ENCODE assay signal across 9 mouse cellular contexts in the genomic region with DNA sequence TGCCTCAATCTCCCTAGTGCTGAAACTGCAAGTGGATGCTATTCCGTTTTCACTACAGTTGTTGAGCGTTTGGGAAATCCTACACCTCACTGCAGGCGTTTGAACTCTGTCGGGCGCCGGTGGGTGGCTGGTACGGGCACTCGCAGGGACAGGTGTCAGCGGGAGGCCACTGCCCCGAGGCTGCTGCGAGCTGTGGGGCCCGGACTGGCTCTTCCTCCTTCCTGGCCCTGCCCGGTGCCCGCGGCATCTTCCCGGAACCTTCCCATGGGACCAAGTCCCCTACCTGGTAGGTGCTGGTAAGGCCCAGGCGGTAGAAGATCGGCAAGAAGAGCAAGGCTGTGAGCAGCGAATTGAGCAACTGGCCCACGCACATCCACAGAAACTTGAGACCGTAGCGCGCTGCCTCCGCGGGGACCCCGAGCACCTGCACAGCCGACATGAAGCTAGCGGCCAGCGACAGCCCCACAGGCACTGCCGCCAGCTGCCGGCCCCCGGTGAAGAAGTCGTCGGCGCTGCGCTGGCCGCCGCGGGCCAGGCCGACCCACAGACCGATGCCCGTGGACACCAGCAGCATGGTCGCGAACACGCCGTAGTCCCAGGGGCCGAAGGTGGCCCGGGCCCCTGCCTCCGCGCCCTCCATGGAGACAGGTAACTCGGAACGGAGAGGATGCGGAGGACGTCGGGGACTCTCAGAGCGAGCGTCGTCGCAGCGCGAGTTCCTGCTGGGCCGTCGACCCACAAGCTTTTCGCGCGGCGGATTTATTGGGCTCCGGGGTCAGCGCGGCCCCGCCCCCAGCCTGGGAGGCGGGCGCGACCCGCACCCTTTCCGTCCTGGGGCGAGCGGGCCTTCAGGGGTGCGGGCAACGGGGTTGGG. TPM values are rescaled to one million over a fixed set of nuclear protein-coding genes. Genes with fewer than 3 reads are reported as not detected.
DNase-seq lines count a peak whose midpoint lies in the region; ATAC-seq and TF ChIP-seq lines count a peak whose summit lies in the region.
"Had no signal": no experiment of that assay in that cellular context is flagged by ENCODE, and none has a peak within 500 bp of the region (broad histone marks: within the 10 kb centered on the region; RNA-seq: fewer than 3 reads in every experiment).

Gene Slc5a5, minus strand, starts transcription at position 736 of the 874 bp plus-strand sequence.

- no peak for TF ChIP-seq POLR2A in lung, adult 2 months (IDR thresholded peaks at IDR 0.05; ENCODE audit: borderline replicate concordance, extremely low read depth, low read depth, low read length)

- H3K9me3 ChIP-seq in lung, embryonic 14.5 days (ENCODE audit: low read depth, low read length): no peaks in the 10 kb centered on the region
- H3K9me3 ChIP-seq in forebrain, embryonic 12.5 days: no peaks in the 10 kb centered on the region
- no peaks in the 10 kb centered on the region for H3K9me3 ChIP-seq in limb, embryonic 11.5 days (ENCODE audit: control insufficient read depth, low read length)

- ATAC-seq in lung, embryonic 14.5 days (ENCODE audit: insufficient read depth): no peak
- ATAC-seq in forebrain, embryonic 12.5 days (ENCODE audit: low FRiP score): no peak
- ATAC-seq in limb, embryonic 11.5 days (ENCODE audit: insufficient number of reproducible peaks, low FRiP score, low TSS enrichment, low read depth): no peak
- ATAC-seq: inflammation-experienced regulatory T-cells, adult 6 months had no signal

- peaks cover 32% of the 10 kb centered on the region for H3K36me3 ChIP-seq in lung, embryonic 14.5 days (ENCODE audit: insufficient read depth)
- H3K36me3 ChIP-seq in forebrain, embryonic 12.5 days (replicated peaks): peaks cover 32% of the 10 kb centered on the region
- peaks cover 12% of the 10 kb centered on the region for H3K36me3 ChIP-seq in limb, embryonic 11.5 days (ENCODE audit: control insufficient read depth, insufficient read depth, low read length)

- H3K27ac ChIP-seq in lung, embryonic 14.5 days (ENCODE audit: low read depth): no peak within 1 kb of the TSS
- no peak within 1 kb of the TSS for H3K27ac ChIP-seq in forebrain, embryonic 12.5 days
- no peak within 1 kb of the TSS for H3K27ac ChIP-seq in limb, embryonic 11.5 days (replicated peaks; ENCODE audit: low read depth, low read length)

- H3K4me1 ChIP-seq in lung, embryonic 14.5 days (ENCODE audit: insufficient read depth): no peaks in the 10 kb centered on the region
- H3K4me1 ChIP-seq in lung, adult 2 months (ENCODE audit: control insufficient read depth, insufficient read depth, low read length): peaks cover 3% of the 10 kb centered on the region
- H3K4me1 ChIP-seq in forebrain, embryonic 12.5 days: peaks cover 28% of the 10 kb centered on the region
- peaks cover 12% of the 10 kb centered on the region for H3K4me1 ChIP-seq in limb, embryonic 11.5 days (ENCODE audit: control insufficient read depth, insufficient read depth, low read length)

- peak within 1 kb of the TSS; percentile 15; the same call in 1 of the 2 replicates for H3K9ac ChIP-seq in lung, embryonic 14.5 days
- peak within 1 kb of the TSS; percentile 42 for H3K9ac ChIP-seq in forebrain, embryonic 12.5 days
- no peak within 1 kb of the TSS for H3K9ac ChIP-seq in limb, embryonic 11.5 days (ENCODE audit: low read length)

- peak within 1 kb of the TSS; percentile 25 for H3K4me3 ChIP-seq in lung, embryonic 14.5 days (ENCODE audit: low read depth, low read length)
- H3K4me3 ChIP-seq in lung, adult 2 months (replicated peaks; ENCODE audit: extremely low read depth, low read depth, low read length): no peak within 1 kb of the TSS
- peak within 1 kb of the TSS; percentile 31 for H3K4me3 ChIP-seq in forebrain, embryonic 12.5 days (replicated peaks)
- H3K4me3 ChIP-seq in limb, embryonic 11.5 days (ENCODE audit: low read depth, low read length): peak within 1 kb of the TSS; percentile 17

- H3K4me2 ChIP-seq in lung, embryonic 14.5 days: peak within 1 kb of the TSS; percentile 49
- H3K4me2 ChIP-seq in forebrain, embryonic 12.5 days: peak within 1 kb of the TSS; percentile 43
- peak within 1 kb of the TSS; percentile 31 for H3K4me2 ChIP-seq in limb, embryonic 11.5 days (ENCODE audit: low read depth, severe bottlenecking)

- DNase-seq in lung, embryonic 14.5 days: peak; percentile 38
- DNase-seq in lung, adult 2 months: no peak
- peak; percentile 55 for DNase-seq in limb, embryonic 11.5 days (ENCODE audit: low spot score)
- peak; percentile 34 for DNase-seq in retina, embryonic 14.5 days (ENCODE audit: low spot score)
- no peak for DNase-seq in spleen, postnatal 4 days (ENCODE audit: low spot score in 2 of 2)
- no peak for DNase-seq in ovary, adult 18-20 months (ENCODE audit: low spot score)
- DNase-seq in gastrocnemius, adult 18-20 months (ENCODE audit: low spot score): no peak

- WGBS in lung, embryonic 14.5 days: 3% methylated on average over 80 of the region's 80 CpGs
- WGBS in lung, adult 2 months: 12% methylated on average over 80 of the region's 80 CpGs
- WGBS in forebrain, embryonic 12.5 days: 3% methylated on average over 80 of the region's 80 CpGs
- WGBS in limb, embryonic 11.5 days: 2% methylated on average over 80 of the region's 80 CpGs

- peaks cover 32% of the 10 kb centered on the region for H3K27me3 ChIP-seq in lung, embryonic 14.5 days (ENCODE audit: insufficient read depth, low read length)
- peaks cover 62% of the 10 kb centered on the region for H3K27me3 ChIP-seq in forebrain, embryonic 12.5 days
- peaks cover 37% of the 10 kb centered on the region for H3K27me3 ChIP-seq in limb, embryonic 11.5 days (ENCODE audit: control insufficient read depth, insufficient read depth, low read length)

- no peak for TF ChIP-seq CTCF in lung, embryonic 14.5 days (IDR thresholded peaks at IDR 0.05; ENCODE audit: low read depth)
- TF ChIP-seq CTCF in lung, adult 2 months (IDR thresholded peaks at IDR 0.05; ENCODE audit: insufficient read depth, low read length): no peak

RNA-seq across cellular contexts. Expression of gene Slc5a5, which starts in this region (rescaled TPM):
- polyA plus RNA-seq in lung, embryonic 14.5 days (2014; fragmentation: Nextera tagmentation; extraction: Ambion mirVana): 0.12 and 0.16 TPM in 2 replicates
- polyA plus RNA-seq in lung, adult 2 months (2012; rRNA removed): 0.71 and 1.3 TPM in 2 replicates
- polyA plus RNA-seq in forebrain, embryonic 12.5 days (2016; fragmentation: Nextera tagmentation; extraction: Ambion mirVana): 0.49 and 0.67 TPM in 2 replicates
- 0.09 and 0.34 TPM in 2 replicates for polyA plus RNA-seq in limb, embryonic 11.5 days (2014; fragmentation: Nextera tagmentation; extraction: Ambion mirVana)
- under 1 TPM in 1 of 2 experiments, not detected in 1; 0.07 TPM for total RNA-seq in gastrocnemius, adult 18-20 months (2021)
- polyA plus RNA-seq: inflammation-experienced regulatory T-cells, adult 6 months had no signal

Comparison
In these comparisons a context has a peak if more than half of its experiments do, and no peak if none do; other contexts are left out.
1. Peak in DNase-seq, H3K4me3 ChIP-seq, H3K9ac ChIP-seq and H3K4me2 ChIP-seq in lung, embryonic 14.5 days; RNA of the gene not detected or under 1 TPM.
2. Peak in DNase-seq, H3K4me3 ChIP-seq and H3K4me2 ChIP-seq in limb, embryonic 11.5 days; RNA of the gene not detected or under 1 TPM.